Mouse (Mus musculus) limb, embryonic 10.5 days (tissue): ENCODE data around the gene Tubgcp5. TPM values are rescaled to one million over a fixed set of nuclear protein-coding genes. Genes with fewer than 3 reads are reported as not detected.

ENCODE experiments used
- DNase-seq: peaks from one replicate; pipeline ENCODE4 v3.0.0-alpha.2; 2017; ENCODE audit warnings: low spot score
- H3K27ac ChIP-seq: fragments of 300-500 bp; sonication (generic); 2 replicates; pipeline ENCODE4 v1.5.1; 2016; ENCODE audit warnings: mild to moderate bottlenecking
- H3K27me3 ChIP-seq: fragments of 300-500 bp; sonication (generic); 2 replicates; pipeline ENCODE4 v1.6.1; 2016; ENCODE audit warnings: low read depth, mild to moderate bottlenecking; ENCODE audit not compliant: poor library complexity, severe bottlenecking
- H3K36me3 ChIP-seq: fragments of 300-500 bp; sonication (generic); 2 replicates; pipeline ENCODE4 v1.6.1; 2016; ENCODE audit warnings: mild to moderate bottlenecking, moderate library complexity
- H3K4me1 ChIP-seq: fragments of 300-500 bp; sonication (generic); 2 replicates; pipeline ENCODE4 v1.6.1; 2016
- H3K4me3 ChIP-seq: fragments of 300-500 bp; sonication (generic); 2 replicates; pipeline ENCODE4 v1.5.1; 2016; ENCODE audit warnings: mild to moderate bottlenecking, moderate library complexity
- H3K9me3 ChIP-seq: fragments of 300-500 bp; sonication (generic); replicated peaks from 2 replicates; pipeline ENCODE4 v1.6.1; 2016; ENCODE audit warnings: mild to moderate bottlenecking
- WGBS: fragments of 180-500 bp; shearing (Covaris S2); methylation state at CpG from one replicate; pipeline ENCODE4 v1.1.7; 2016; 5-methylcytosine and 5-hydroxymethylcytosine counted together
- polyA plus RNA-seq: library from polyadenylated mRNA; unstranded; fragments of >200 nt; fragmentation: Nextera tagmentation; extraction: Ambion mirVana; gene quantifications from 2 replicates; pipeline ENCODE4 v1.2.1, GENCODE M21; 2016

The Tubgcp5 gene
- polyA plus RNA-seq, 1 experiment from 2014 or later = 38.1 TPM

GRCm38 (mm10) chr7:55824468-55824867 lies 30.5 kb downstream of the Tubgcp5 start:
- peaks cover 98% of the 10 kb centered on the region for H3K36me3 ChIP-seq
- DNase-seq = no peak

DNA sequence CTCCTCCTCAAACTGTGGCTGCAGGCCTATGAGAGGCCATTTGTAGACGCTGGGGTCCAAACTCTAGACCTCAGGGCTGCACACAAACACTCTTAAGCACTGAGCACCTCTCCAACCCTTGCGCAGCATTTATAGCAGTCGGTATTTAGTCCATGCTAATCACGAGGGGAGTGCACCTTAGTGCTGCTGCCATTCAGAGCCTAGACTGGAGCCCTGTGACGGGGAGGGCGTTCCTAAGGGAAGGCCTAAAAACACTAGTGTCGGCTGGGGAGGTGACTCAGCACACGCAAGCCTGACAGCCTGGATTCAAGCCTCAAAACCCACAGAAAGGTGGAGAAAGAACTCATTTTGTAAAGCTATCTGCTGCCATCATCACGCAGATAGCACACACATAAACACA lies 33.6 kb downstream of the Tubgcp5 start:
- H3K27me3 ChIP-seq = no peaks in the 10 kb centered on the region
- H3K36me3 ChIP-seq = peaks cover 94% of the 10 kb centered on the region
- H3K4me3 ChIP-seq = no peak overlapping the region
- WGBS = 91% methylated on average over 9 of the region's 9 CpGs
- no peaks in the 10 kb centered on the region for H3K9me3 ChIP-seq
- no peaks in the 10 kb centered on the region for H3K4me1 ChIP-seq
- no peak overlapping the region for H3K27ac ChIP-seq
- DNase-seq = no peak

More at GRCm38 (mm10) chr7:55824468-55824867, 30.5 kb downstream of the Tubgcp5 start:
- Histone ChIP-seq H3K4me3 (no peak overlapping the region), H3K27me3 (no peaks in the 10 kb centered on the region), H3K27ac (no peak overlapping the region), H3K4me1 (no peaks in the 10 kb centered on the region), H3K9me3 (no peaks in the 10 kb centered on the region)
- WGBS = 92% methylated on average over 5 of the region's 5 CpGs

GRCm38 (mm10) chr7:55836877-55837276 lies 42.9 kb downstream of the Tubgcp5 start:
- Histone ChIP-seq H3K4me1 (peaks cover 6% of the 10 kb centered on the region), H3K27ac (no peak overlapping the region), H3K9me3 (no peaks in the 10 kb centered on the region), H3K36me3 (peaks cover 9% of the 10 kb centered on the region), H3K27me3 (no peaks in the 10 kb centered on the region), H3K4me3 (no peak overlapping the region)
- 83% methylated on average over 4 of the region's 4 CpGs for whole genome bisulfite sequencing
- DNase-seq = no peak

- H3K27ac ChIP-seq = peak within 1 kb of the TSS; percentile 96
- no peaks in the 10 kb centered on the region for H3K9me3 ChIP-seq
- H3K4me1 ChIP-seq = peaks cover 13% of the 10 kb centered on the region
- peak within 1 kb of the TSS; percentile 92 for H3K4me3 ChIP-seq
- WGBS = 56% methylated on average over 7 of the region's 7 CpGs
- H3K36me3 ChIP-seq = peaks cover 12% of the 10 kb centered on the region
- H3K27me3 ChIP-seq = no peaks in the 10 kb centered on the region
- peak; percentile 31 for DNase-seq
Observed at GRCm38 (mm10) chr7:55841445-55841844, 47.5 kb downstream of the Tubgcp5 start, which contains the start of gene Cyfip1. Gene Cyfip1, plus strand, starts transcription at chr7:55841745.

- H3K9me3 ChIP-seq = no peaks in the 10 kb centered on the region
- DNase-seq = peak; percentile 91
- no peaks in the 10 kb centered on the region for H3K27me3 ChIP-seq
- peaks cover 12% of the 10 kb centered on the region for H3K36me3 ChIP-seq
- WGBS = under 1% methylated on average over 47 of the region's 47 CpGs
- peak overlapping the region; percentile 92 for H3K4me3 ChIP-seq
- H3K4me1 ChIP-seq = peaks cover 13% of the 10 kb centered on the region
- H3K27ac ChIP-seq = peak overlapping the region; percentile 96
Observed at GRCm38 (mm10) chr7:55841977-55842503, 48.1 kb downstream of the Tubgcp5 start.

- H3K4me1 ChIP-seq = peaks cover 13% of the 10 kb centered on the region
- peaks cover 12% of the 10 kb centered on the region for H3K36me3 ChIP-seq
- no peaks in the 10 kb centered on the region for H3K9me3 ChIP-seq
- H3K27ac ChIP-seq = peak overlapping the region; percentile 96
- whole genome bisulfite sequencing = under 1% methylated on average over 40 of the region's 40 CpGs
- DNase-seq = no peak
- peak overlapping the region; percentile 92 for H3K4me3 ChIP-seq
- H3K27me3 ChIP-seq = no peaks in the 10 kb centered on the region
Observed at GRCm38 (mm10) chr7:55842504-55843152, 48.7 kb downstream of the Tubgcp5 start.

- Histone ChIP-seq H3K4me3 (no peak overlapping the region), H3K9me3 (no peaks in the 10 kb centered on the region), H3K27me3 (no peaks in the 10 kb centered on the region), H3K4me1 (peaks cover 26% of the 10 kb centered on the region), H3K27ac (no peak overlapping the region), H3K36me3 (peaks cover 16% of the 10 kb centered on the region)
- 84% methylated on average over 9 of the region's 9 CpGs for WGBS
- no peak for DNase-seq
Observed at GRCm38 (mm10) chr7:55846606-55847312, 52.8 kb downstream of the Tubgcp5 start.

- Histone ChIP-seq H3K36me3 (peaks cover 14% of the 10 kb centered on the region; the same call in 1 of the 2 replicates), H3K27ac (peak overlapping the region; percentile 72), H3K4me1 (peaks cover 18% of the 10 kb centered on the region), H3K9me3 (no peaks in the 10 kb centered on the region), H3K4me3 (no peak overlapping the region), H3K27me3 (no peaks in the 10 kb centered on the region)
- WGBS = 78% methylated on average over 14 of the region's 14 CpGs
- no peak for DNase-seq
Observed at GRCm38 (mm10) chr7:55849948-55850571, 56.1 kb downstream of the Tubgcp5 start.

- Histone ChIP-seq H3K4me3 (no peak overlapping the region), H3K27me3 (no peaks in the 10 kb centered on the region), H3K4me1 (peaks cover 18% of the 10 kb centered on the region), H3K27ac (no peak overlapping the region), H3K36me3 (peaks cover 9% of the 10 kb centered on the region), H3K9me3 (no peaks in the 10 kb centered on the region)
- 92% methylated on average over 3 of the region's 3 CpGs for WGBS
- no peak for DNase-seq
Observed at GRCm38 (mm10) chr7:55852787-55853186, 58.8 kb downstream of the Tubgcp5 start.

- Histone ChIP-seq H3K9me3 (no peaks in the 10 kb centered on the region), H3K36me3 (peaks cover 5% of the 10 kb centered on the region), H3K4me3 (no peak overlapping the region), H3K4me1 (peaks cover 3% of the 10 kb centered on the region; the same call in 1 of the 2 replicates), H3K27ac (no peak overlapping the region), H3K27me3 (no peaks in the 10 kb centered on the region)
- no peak for DNase-seq
- WGBS = 89% methylated on average over 3 of the region's 3 CpGs
Observed at GRCm38 (mm10) chr7:55855597-55855996, 61.6 kb downstream of the Tubgcp5 start.

DNA sequence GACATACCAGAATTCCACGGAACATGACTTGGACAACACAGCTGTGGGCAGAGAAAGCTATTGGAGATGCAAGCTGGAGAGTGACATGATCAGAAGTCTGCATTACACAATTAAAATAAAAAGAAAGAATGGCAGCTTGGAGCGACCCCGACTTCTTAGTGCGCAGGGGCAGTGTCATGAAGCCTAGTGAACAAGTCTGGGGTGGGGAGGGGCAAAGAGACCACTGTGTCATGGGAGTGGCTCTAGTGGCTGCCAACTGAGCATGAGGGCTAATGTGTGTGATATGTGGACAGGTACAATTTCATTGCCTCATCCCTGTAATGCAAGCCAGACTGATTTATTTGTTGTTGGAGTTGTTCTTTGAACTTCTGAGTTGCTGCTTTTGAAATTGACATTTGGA lies 62.8 kb downstream of the Tubgcp5 start:
- DNase-seq = no peak
- no peak overlapping the region for H3K27ac ChIP-seq
- 93% methylated on average over 4 of the region's 4 CpGs for WGBS
- no peaks in the 10 kb centered on the region for H3K27me3 ChIP-seq
- no peaks in the 10 kb centered on the region for H3K4me1 ChIP-seq
- no peaks in the 10 kb centered on the region for H3K9me3 ChIP-seq
- no peak overlapping the region for H3K4me3 ChIP-seq
- H3K36me3 ChIP-seq = peaks cover 5% of the 10 kb centered on the region

GRCm38 (mm10) chr7:55857729-55858128 lies 63.8 kb downstream of the Tubgcp5 start:
- H3K9me3 ChIP-seq = no peaks in the 10 kb centered on the region
- no peak overlapping the region for H3K27ac ChIP-seq
- peaks cover 5% of the 10 kb centered on the region for H3K36me3 ChIP-seq
- no peak for DNase-seq
- H3K4me3 ChIP-seq = no peak overlapping the region
- no peaks in the 10 kb centered on the region for H3K27me3 ChIP-seq
- no peaks in the 10 kb centered on the region for H3K4me1 ChIP-seq
- 90% methylated on average over 2 of the region's 2 CpGs for WGBS
